Mouse (Mus musculus) liver, embryonic 14.5 days (tissue): ENCODE data around the gene Tnrc18.

Source experiments
- CTCF ChIP-seq: IDR thresholded peaks from 2 replicates; pipeline ENCODE4 v1.5.1; 2016; ENCODE audit warnings: antibody characterized with exemption, low read depth, control low read depth
- EP300 ChIP-seq: IDR thresholded peaks from 2 replicates; pipeline ENCODE4 v1.6.1; 2016; ENCODE audit warnings: antibody characterized with exemption, low read depth

- TF ChIP-seq CTCF (peak; percentile 51), EP300 (no peak)
Measured at GRCm38 (mm10) chr5:142856408-142856807, 38.9 kb upstream of the Tnrc18 start.
